Mouse (Mus musculus): ENCODE measurements at regions not wholly inside any gene's neighbourhood (a gene's known extent, or its start where the extent isn't known, plus 50 kb on each side); places are given as distances from the start of the nearest gene placed in this dataset.

GRCm38 (mm10) chr16:80196302-80196701, 1004.2 kb upstream of the Ncam2 start:
- no peak for DNase-seq (ENCODE audit: low spot score in 2 of 2)

- no peak for DNase-seq (ENCODE audit: low spot score in 2 of 2)
Measured at GRCm38 (mm10) chr16:80202811-80203210, 997.7 kb upstream of the Ncam2 start.

GRCm38 (mm10) chr16:80212769-80213168, 987.7 kb upstream of the Ncam2 start:
- DNase-seq (ENCODE audit: low spot score in 2 of 2), result no peak

- peak; percentile 29 to 44 for DNase-seq (ENCODE audit: low spot score in 2 of 2)
Measured at GRCm38 (mm10) chr16:80255441-80255840, 945.1 kb upstream of the Ncam2 start.

GRCm38 (mm10) chr16:80266151-80266617, 934.3 kb upstream of the Ncam2 start:
- peak in 1 of 2 experiments; percentile 27 for DNase-seq (ENCODE audit: low spot score in 2 of 2)

GRCm38 (mm10) chr16:80272291-80273123, 928.0 kb upstream of the Ncam2 start:
- DNase-seq (ENCODE audit: low spot score in 2 of 2), result peak in 1 of 2 experiments; percentile 22

All from right cerebral cortex, postnatal 10 days (tissue).